Mouse (Mus musculus): ENCODE measurements around the gene Ankrd55. TPM values are rescaled to one million over a fixed set of nuclear protein-coding genes. Genes with fewer than 3 reads are reported as not detected.

Gene Ankrd55
- polyA plus RNA-seq, 1 experiment from 2014 or later: 4.9 TPM

DNA sequence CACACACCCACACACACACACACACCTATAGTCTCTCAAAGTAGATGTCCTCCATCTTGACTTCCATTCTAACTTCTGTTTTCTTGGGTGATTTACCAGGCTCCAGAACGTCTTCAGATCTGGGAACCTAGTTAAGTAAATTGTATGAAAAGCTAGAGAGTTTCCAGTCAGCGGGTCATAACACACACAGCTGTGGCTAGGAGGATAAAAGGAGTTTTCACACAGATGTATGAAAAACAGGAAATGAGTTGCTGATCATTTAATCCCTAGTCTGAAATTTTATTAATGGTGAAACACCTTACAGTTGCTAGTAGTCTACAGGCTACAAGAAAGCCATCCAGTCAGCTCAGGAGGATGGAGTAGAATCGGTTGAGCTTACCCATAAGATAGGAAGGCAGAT lies 99.9 kb downstream of the Ankrd55 start:
- Histone ChIP-seq H3K36me3 (ENCODE audit: control insufficient read depth, insufficient read depth) (no peaks in the 10 kb centered on the region), H3K27me3 (replicated peaks; ENCODE audit: control insufficient read depth, insufficient read depth, low read length) (no peaks in the 10 kb centered on the region), H3K27ac (ENCODE audit: low read length) (no peak overlapping the region), H3K9me3 (ENCODE audit: control insufficient read depth, low read length) (no peaks in the 10 kb centered on the region), H3K4me3 (replicated peaks; ENCODE audit: low read length) (no peak overlapping the region), H3K4me1 (replicated peaks; ENCODE audit: control insufficient read depth, insufficient read depth, low read length) (no peaks in the 10 kb centered on the region), H3K4me2 (ENCODE audit: low read length) (no peak overlapping the region), H3K9ac (replicated peaks; ENCODE audit: low read depth, low read length) (no peak overlapping the region)
- WGBS: 90% methylated on average over 3 of the region's 3 CpGs
- no peak for ATAC-seq

DNA sequence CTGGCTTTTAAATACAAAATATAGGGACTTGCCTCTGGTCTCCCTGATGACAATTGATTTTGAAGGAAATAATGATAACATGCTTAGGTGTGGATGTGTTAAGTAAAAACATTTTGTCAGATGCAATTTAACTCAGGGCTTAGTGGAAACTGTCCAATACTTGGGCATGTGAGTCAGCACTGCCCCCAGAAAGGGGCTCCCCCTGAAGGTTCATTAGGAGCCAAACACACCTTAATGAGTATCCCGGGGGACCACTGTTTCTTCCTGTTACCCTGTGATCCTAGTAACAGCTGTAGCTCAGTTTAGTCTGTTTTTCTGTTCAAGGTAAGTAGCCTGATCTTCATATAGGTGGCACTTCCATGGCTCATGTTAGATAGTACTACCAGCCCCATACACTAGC lies 102.0 kb downstream of the Ankrd55 start:
- Histone ChIP-seq H3K4me1 (replicated peaks; ENCODE audit: control insufficient read depth, insufficient read depth, low read length) (no peaks in the 10 kb centered on the region), H3K27me3 (replicated peaks; ENCODE audit: control insufficient read depth, insufficient read depth, low read length) (no peaks in the 10 kb centered on the region), H3K9ac (replicated peaks; ENCODE audit: low read depth, low read length) (no peak overlapping the region), H3K4me2 (ENCODE audit: low read length) (no peak overlapping the region), H3K36me3 (ENCODE audit: control insufficient read depth, insufficient read depth) (no peaks in the 10 kb centered on the region), H3K27ac (ENCODE audit: low read length) (no peak overlapping the region), H3K4me3 (replicated peaks; ENCODE audit: low read length) (no peak overlapping the region), H3K9me3 (ENCODE audit: control insufficient read depth, low read length) (no peaks in the 10 kb centered on the region)
- no peak for ATAC-seq
- 81% methylated on average over 1 of the region's 1 CpGs for WGBS

DNA sequence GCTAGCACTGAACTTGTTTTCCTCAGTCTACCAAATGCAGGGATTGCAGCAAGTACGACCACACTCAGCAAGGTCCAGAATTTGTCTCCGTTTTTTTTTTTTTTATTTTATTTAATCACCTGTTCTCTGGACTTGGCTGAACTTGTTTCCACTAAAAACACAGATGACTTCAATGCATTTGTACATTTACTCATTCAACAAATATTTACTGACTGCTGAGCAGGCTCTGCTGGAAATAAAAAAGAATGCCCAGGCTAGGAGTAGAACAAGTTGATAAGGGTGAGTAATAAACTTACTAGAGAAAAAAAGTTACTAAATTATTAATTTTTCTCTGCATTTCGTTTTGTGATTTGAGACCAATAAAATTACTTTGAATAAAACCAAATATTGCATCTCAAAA lies 103.1 kb downstream of the Ankrd55 start:
- no peak overlapping the region for H3K9ac ChIP-seq (replicated peaks; ENCODE audit: low read depth, low read length)
- no peak overlapping the region for H3K27ac ChIP-seq (ENCODE audit: low read length)
- H3K4me1 ChIP-seq (replicated peaks; ENCODE audit: control insufficient read depth, insufficient read depth, low read length): no peaks in the 10 kb centered on the region
- no peak overlapping the region for H3K4me2 ChIP-seq (ENCODE audit: low read length)
- WGBS: 84% methylated on average over 3 of the region's 3 CpGs
- H3K4me3 ChIP-seq (replicated peaks; ENCODE audit: low read length): no peak overlapping the region
- H3K9me3 ChIP-seq (ENCODE audit: control insufficient read depth, low read length): no peaks in the 10 kb centered on the region
- no peak for ATAC-seq
- H3K36me3 ChIP-seq (ENCODE audit: control insufficient read depth, insufficient read depth): no peaks in the 10 kb centered on the region
- H3K27me3 ChIP-seq (replicated peaks; ENCODE audit: control insufficient read depth, insufficient read depth, low read length): no peaks in the 10 kb centered on the region

DNA sequence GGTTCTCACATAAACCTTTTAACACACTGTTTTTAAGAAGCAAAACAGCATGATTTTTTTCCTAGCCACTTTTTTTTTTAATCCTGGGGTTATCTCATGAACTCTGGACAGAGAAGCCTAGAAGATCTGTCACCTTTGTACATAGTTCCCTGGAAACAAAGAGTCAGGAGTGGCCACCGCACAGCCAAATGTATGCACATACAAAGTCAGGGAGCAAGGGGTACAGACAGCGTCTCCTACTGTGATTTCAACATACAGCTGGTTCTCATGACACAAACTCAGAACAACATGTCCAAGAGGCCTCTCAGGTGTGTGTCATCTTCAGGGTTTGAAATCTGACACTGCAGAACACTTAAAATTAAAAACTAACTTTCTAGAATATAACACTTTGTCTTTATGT lies 105.1 kb downstream of the Ankrd55 start:
- H3K9me3 ChIP-seq (ENCODE audit: control insufficient read depth, low read length): no peaks in the 10 kb centered on the region
- no peaks in the 10 kb centered on the region; the same call in 1 of the 2 replicates for H3K4me1 ChIP-seq (replicated peaks; ENCODE audit: control insufficient read depth, insufficient read depth, low read length)
- no peaks in the 10 kb centered on the region for H3K27me3 ChIP-seq (replicated peaks; ENCODE audit: control insufficient read depth, insufficient read depth, low read length)
- no peak overlapping the region for H3K9ac ChIP-seq (replicated peaks; ENCODE audit: low read depth, low read length)
- H3K27ac ChIP-seq (ENCODE audit: low read length): no peak overlapping the region
- 91% methylated on average over 2 of the region's 2 CpGs for whole genome bisulfite sequencing
- H3K36me3 ChIP-seq (ENCODE audit: control insufficient read depth, insufficient read depth): no peaks in the 10 kb centered on the region
- H3K4me2 ChIP-seq (ENCODE audit: low read length): no peak overlapping the region
- H3K4me3 ChIP-seq (replicated peaks; ENCODE audit: low read length): no peak overlapping the region
- ATAC-seq: no peak

DNA sequence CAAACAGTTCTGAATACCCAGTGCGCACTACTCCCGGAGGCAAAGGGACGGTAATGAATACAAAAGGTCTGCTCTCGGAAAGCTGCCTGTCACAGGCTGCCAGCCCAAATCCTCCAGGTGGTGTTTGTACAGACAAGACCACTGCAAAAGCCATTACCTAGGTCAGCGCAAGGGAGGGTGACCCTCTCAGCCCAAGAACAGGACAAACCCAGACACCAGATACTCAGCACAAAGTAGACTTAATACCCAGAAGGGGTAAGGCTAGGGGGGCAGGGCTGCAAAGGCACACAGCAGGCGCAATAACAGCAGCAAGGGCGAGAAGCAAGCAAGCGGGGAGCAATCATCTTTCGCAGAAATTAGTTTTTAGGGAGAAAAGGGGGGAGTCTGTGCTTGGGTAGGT lies 106.0 kb downstream of the Ankrd55 start:
- no peak overlapping the region for H3K27ac ChIP-seq (ENCODE audit: low read length)
- ATAC-seq: no peak

DNA sequence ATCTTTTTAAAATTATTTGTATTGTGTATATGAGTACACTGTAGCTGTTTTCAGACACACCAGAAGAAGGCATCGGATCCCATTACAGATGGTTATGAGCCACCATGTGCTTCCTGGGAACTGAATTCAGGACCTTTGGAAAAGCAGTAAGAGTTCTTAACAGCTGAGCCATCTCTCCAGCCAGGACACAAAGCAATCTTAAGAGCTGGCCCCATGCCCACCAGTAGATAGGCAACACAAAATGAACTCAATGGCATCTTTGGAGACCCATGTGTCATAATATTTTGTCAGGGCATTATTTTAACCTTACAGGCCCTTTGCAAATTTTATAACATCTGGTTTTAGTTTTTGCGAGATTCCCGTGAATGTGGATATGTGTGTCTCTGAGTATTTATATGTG lies 116.5 kb downstream of the Ankrd55 start:
- no peak overlapping the region for H3K27ac ChIP-seq (ENCODE audit: low read length)
- no peak for ATAC-seq
- no peaks in the 10 kb centered on the region for H3K9me3 ChIP-seq (ENCODE audit: control insufficient read depth, low read length)
- H3K9ac ChIP-seq (replicated peaks; ENCODE audit: low read depth, low read length): no peak overlapping the region
- H3K4me3 ChIP-seq (replicated peaks; ENCODE audit: low read length): no peak overlapping the region
- no peaks in the 10 kb centered on the region for H3K4me1 ChIP-seq (replicated peaks; ENCODE audit: control insufficient read depth, insufficient read depth, low read length)
- H3K36me3 ChIP-seq (ENCODE audit: control insufficient read depth, insufficient read depth): no peaks in the 10 kb centered on the region
- no peaks in the 10 kb centered on the region for H3K27me3 ChIP-seq (replicated peaks; ENCODE audit: control insufficient read depth, insufficient read depth, low read length)
- 81% methylated on average over 3 of the region's 3 CpGs for WGBS
- no peak overlapping the region for H3K4me2 ChIP-seq (ENCODE audit: low read length)

More for the DNA sequence above, 106.0 kb downstream of the Ankrd55 start:
- Histone ChIP-seq H3K9ac (replicated peaks; ENCODE audit: low read depth, low read length) (no peak overlapping the region), H3K27me3 (replicated peaks; ENCODE audit: control insufficient read depth, insufficient read depth, low read length) (no peaks in the 10 kb centered on the region), H3K9me3 (ENCODE audit: control insufficient read depth, low read length) (no peaks in the 10 kb centered on the region), H3K4me3 (replicated peaks; ENCODE audit: low read length) (no peak overlapping the region), H3K4me1 (replicated peaks; ENCODE audit: control insufficient read depth, insufficient read depth, low read length) (no peaks in the 10 kb centered on the region; the same call in 1 of the 2 replicates), H3K36me3 (ENCODE audit: control insufficient read depth, insufficient read depth) (no peaks in the 10 kb centered on the region), H3K4me2 (ENCODE audit: low read length) (no peak overlapping the region)
- WGBS: 75% methylated on average over 9 of the region's 9 CpGs

DNA sequence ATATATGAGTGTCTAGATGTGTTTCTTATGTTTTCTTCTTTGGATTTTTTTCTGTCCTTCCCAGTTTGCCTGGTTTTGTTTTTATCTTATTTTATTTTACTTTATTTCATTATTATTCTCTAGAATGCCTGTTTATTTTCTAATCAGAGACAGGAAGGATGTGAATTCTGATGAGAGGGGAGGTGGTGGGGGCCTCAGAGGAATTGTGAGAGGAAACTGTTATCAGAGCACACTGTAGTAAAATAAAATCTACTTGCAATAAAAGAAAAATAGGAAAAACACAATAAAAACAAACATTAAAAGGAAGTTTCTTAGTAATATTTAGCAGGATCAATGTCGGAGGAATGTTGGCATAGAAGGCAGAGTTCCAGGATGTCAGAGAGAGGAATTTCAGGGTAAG lies 116.9 kb downstream of the Ankrd55 start:
- Histone ChIP-seq H3K9me3 (ENCODE audit: control insufficient read depth, low read length) (no peaks in the 10 kb centered on the region), H3K4me1 (replicated peaks; ENCODE audit: control insufficient read depth, insufficient read depth, low read length) (no peaks in the 10 kb centered on the region), H3K27ac (ENCODE audit: low read length) (no peak overlapping the region), H3K4me3 (replicated peaks; ENCODE audit: low read length) (no peak overlapping the region), H3K9ac (replicated peaks; ENCODE audit: low read depth, low read length) (no peak overlapping the region), H3K27me3 (replicated peaks; ENCODE audit: control insufficient read depth, insufficient read depth, low read length) (no peaks in the 10 kb centered on the region), H3K4me2 (ENCODE audit: low read length) (no peak overlapping the region), H3K36me3 (ENCODE audit: control insufficient read depth, insufficient read depth) (no peaks in the 10 kb centered on the region)
- 84% methylated on average over 1 of the region's 1 CpGs for WGBS
- ATAC-seq: no peak

DNA sequence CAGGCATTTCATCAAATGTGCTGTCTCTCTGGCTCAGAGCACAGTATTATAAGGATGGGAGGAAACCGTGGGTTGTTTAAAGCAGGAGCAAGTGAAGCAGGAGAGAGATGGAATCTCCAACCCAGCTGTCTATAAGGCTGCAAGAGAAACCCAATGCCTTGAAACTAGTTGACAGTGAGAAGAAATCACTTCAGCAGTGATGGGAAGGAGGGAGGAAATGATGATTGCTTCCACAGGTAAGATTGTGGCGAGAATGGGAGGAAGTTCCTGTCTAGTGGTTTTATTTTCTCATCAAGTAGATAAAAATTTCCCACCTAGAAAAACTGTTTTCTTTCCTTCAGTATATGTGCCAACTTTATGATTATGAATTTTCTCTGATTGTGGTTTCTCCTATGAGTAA lies 118.4 kb downstream of the Ankrd55 start:
- no peaks in the 10 kb centered on the region for H3K4me1 ChIP-seq (replicated peaks; ENCODE audit: control insufficient read depth, insufficient read depth, low read length)
- no peak overlapping the region for H3K9ac ChIP-seq (replicated peaks; ENCODE audit: low read depth, low read length)
- no peaks in the 10 kb centered on the region for H3K9me3 ChIP-seq (ENCODE audit: control insufficient read depth, low read length)
- H3K4me3 ChIP-seq (replicated peaks; ENCODE audit: low read length): no peak overlapping the region
- H3K27me3 ChIP-seq (replicated peaks; ENCODE audit: control insufficient read depth, insufficient read depth, low read length): no peaks in the 10 kb centered on the region
- ATAC-seq: no peak
- 91% methylated on average over 2 of the region's 2 CpGs for WGBS
- H3K27ac ChIP-seq (ENCODE audit: low read length): no peak overlapping the region
- no peak overlapping the region for H3K4me2 ChIP-seq (ENCODE audit: low read length)
- no peaks in the 10 kb centered on the region for H3K36me3 ChIP-seq (ENCODE audit: control insufficient read depth, insufficient read depth)

DNA sequence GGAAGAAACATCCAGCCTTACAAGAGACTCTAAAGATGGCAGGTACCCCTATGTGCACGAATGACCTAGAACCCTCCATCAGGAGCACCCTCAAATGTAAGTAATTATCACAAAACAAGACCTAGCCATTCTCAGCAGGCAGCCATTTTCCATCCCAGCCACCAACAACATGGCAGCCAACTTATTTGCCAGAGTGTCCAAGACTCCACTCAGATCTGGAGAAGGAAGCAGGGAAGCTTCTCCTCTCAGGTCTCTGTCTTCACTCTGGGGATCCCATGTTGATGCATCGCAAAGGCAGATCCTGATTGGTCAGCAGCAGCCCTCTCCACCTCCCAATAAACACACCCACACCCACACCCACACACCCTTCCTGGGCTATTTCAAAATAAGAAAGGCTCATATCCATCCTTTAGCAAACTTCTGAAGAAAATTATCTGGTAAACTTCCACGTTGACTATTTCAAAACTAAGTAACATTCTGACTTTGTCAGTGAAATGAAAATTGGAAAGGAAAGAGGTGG lies 119.0 kb downstream of the Ankrd55 start:
- ATAC-seq: no peak
- no peaks in the 10 kb centered on the region for H3K36me3 ChIP-seq (ENCODE audit: control insufficient read depth, insufficient read depth)
- no peaks in the 10 kb centered on the region for H3K4me1 ChIP-seq (replicated peaks; ENCODE audit: control insufficient read depth, insufficient read depth, low read length)
- no peak overlapping the region for H3K27ac ChIP-seq (ENCODE audit: low read length)
- no peaks in the 10 kb centered on the region for H3K27me3 ChIP-seq (replicated peaks; ENCODE audit: control insufficient read depth, insufficient read depth, low read length)
- 96% methylated on average over 3 of the region's 3 CpGs for WGBS
- H3K9me3 ChIP-seq (ENCODE audit: control insufficient read depth, low read length): no peaks in the 10 kb centered on the region
- H3K4me2 ChIP-seq (ENCODE audit: low read length): no peak overlapping the region
- no peak overlapping the region for H3K4me3 ChIP-seq (replicated peaks; ENCODE audit: low read length)
- H3K9ac ChIP-seq (replicated peaks; ENCODE audit: low read depth, low read length): no peak overlapping the region

DNA sequence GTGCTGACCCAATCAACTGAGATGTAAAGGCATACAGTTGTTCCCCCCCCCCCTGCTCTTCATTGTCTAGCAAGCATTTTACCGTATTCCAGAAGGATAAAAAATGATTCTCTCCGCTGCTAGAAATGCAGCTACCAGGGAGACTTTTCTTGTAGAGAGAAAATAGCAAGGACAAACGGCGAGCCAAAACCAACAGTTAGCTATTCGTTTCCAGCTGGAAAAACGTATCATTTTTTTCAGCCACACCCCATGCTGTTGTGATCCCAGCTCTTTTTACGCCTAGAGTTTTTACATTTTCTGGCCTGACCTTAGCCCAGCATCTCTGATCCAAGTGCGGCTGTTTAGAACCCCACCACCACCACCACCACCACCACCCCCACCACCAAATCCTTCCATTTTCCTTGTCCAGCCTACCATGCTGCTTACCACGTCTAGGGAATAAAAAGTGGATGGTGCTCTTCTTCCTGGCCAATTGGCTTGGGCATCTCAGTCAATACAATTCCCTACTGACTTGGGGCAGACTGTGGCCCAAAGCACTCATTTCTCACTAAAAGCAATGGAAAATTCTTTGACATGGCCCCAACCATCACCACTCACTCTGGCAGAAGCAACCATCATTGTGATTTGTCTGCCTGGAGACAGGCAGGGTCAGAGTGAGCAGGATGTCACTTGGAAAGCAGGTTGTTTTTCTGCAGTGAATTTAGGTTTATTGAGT lies 119.7 kb downstream of the Ankrd55 start:
- Histone ChIP-seq H3K27ac (ENCODE audit: low read length) (no peak overlapping the region), H3K4me3 (replicated peaks; ENCODE audit: low read length) (no peak overlapping the region)
- WGBS: 88% methylated on average over 9 of the region's 9 CpGs

More for the DNA sequence above, 119.7 kb downstream of the Ankrd55 start:
- Histone ChIP-seq H3K27me3 (replicated peaks; ENCODE audit: control insufficient read depth, insufficient read depth, low read length) (no peaks in the 10 kb centered on the region), H3K9ac (replicated peaks; ENCODE audit: low read depth, low read length) (no peak overlapping the region), H3K9me3 (ENCODE audit: control insufficient read depth, low read length) (no peaks in the 10 kb centered on the region), H3K36me3 (ENCODE audit: control insufficient read depth, insufficient read depth) (no peaks in the 10 kb centered on the region), H3K4me1 (replicated peaks; ENCODE audit: control insufficient read depth, insufficient read depth, low read length) (no peaks in the 10 kb centered on the region), H3K4me2 (ENCODE audit: low read length) (no peak overlapping the region)
- no peak for ATAC-seq

Measured in forebrain, embryonic 16.5 days (tissue).